Mouse (Mus musculus): ENCODE results near the gene Kdm4b.
A peak's percentile ranks its signal among the peaks of the same experiment; 100 is the strongest.

Kdm4b gene

GRCm38 (mm10) chr17:56325450-56326152, at the start of gene Kdm4b:
TSS of gene Kdm4b (plus strand) at chr17:56326062.
- peak; percentile 99 for DNase-seq (ENCODE audit: low read depth)

DNA sequence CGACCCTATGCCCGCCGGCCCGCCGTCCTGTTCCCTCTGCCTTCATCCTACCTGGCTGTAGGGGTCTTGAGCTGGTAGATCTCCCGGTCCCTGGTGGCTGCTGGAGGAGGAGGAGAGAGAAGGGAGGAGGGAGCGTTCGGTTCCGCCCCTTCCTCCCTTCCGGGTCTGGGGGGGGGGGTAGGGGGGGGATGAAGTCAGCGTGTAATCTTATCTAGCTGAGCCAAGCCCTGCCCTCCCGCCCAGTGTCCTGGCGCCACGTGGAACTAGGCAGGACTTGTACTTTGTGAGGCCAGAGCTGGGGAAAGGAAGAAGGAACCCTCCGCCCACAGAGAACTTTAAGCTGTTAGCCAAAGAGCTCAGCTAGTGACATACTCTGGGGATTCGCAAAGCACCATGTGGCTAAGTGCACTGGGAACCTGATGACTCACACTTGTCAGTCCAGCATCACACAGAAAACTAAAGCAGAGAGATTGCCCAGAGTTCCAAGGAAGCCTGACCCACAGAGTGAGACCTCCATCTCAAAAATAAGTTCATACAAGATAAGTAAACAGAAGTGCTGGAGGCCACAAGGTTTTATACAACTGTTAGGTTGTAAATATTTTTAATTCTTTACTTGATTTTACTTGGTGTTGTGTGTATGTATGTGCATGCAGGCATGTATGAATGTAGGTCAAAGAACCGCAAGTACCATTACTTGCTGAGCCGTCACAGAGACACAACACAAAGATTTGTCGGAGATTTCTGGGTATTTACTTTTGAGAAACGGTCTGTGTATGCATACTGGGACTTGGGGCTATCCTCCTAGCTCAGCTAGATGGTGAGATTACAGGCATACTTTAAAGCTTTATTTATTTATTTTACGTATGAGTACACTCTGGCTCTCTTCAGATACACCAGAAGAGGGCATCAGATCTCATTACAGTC, 49.0 kb upstream of the Kdm4b start, which contains the start of gene Ticam1:
TSS of gene Ticam1 (minus strand) at position 144 of the 924 bp plus-strand sequence.
- peak; percentile 93 for DNase-seq (ENCODE audit: low read depth)

DNA sequence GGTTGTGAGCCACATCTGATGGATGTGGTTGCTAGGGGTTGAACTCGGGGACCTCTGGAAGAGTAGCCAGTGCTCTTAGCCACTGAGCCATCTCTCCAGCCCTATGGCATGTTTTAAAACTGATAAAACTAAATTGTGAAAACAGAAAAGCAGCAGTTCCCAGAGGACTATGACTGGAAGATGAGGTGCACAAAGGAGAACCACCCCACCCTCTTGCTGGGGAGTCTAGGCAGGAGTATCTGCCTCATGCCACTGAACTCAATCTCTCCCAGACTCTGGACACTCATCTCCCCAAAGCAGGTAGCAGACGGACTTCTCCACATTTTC, 48.3 kb upstream of the Kdm4b start:
- no peak for DNase-seq (ENCODE audit: low read depth)

DNA sequence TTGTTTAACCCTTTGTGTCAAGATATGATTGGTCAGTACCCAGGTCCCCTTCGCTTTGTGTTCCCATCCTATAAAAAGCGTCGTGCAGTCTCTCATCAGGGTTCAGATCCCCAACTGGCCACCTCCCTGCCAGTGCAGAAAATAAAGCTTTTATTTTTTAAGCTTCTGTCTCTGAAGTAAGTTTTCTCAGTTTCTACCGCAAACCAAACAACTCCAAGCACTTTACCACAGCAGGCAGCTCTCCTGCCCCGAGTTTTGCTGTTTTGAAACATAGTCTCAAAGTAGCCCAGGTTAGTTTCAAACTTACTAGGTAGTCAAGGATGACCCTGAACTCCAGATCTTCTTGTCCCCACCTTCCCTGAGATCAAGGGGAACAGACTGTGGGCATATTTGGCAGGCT, 47.5 kb upstream of the Kdm4b start:
- no peak for DNase-seq (ENCODE audit: low read depth)

DNA sequence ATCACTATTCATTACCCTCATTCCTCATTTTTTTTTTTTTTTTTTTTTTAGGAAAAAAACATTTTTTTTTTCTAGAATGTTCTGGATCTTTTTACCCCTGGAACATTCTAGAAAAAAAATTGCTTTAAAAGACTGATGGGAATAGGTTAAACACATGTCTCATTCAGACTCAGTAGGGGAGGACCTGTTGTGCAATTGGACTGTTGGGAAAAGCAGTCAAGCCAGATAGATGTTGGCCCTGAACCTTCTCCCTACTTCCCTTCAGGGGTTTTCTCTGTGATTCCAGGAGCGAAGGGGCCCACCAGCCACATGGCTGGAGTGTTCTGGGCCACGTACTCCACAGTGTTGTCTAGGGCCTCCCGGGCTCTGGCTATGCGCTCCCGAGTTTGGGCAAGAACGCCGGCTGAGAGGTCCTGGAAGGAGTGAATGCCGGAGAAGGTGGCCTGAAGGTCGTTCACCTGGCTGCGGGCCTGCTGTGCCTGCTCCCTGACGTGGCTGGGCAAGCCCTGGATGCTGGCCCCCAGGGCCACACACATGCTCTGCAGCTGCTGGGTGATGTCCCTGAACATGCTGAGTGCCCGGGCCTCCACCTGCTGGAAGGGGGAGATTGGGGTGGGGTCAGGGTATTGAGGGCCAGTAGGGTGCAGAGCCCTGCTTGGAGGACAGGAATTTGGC, 46.2 kb upstream of the Kdm4b start:
- DNase-seq (ENCODE audit: low read depth) = no peak

DNA sequence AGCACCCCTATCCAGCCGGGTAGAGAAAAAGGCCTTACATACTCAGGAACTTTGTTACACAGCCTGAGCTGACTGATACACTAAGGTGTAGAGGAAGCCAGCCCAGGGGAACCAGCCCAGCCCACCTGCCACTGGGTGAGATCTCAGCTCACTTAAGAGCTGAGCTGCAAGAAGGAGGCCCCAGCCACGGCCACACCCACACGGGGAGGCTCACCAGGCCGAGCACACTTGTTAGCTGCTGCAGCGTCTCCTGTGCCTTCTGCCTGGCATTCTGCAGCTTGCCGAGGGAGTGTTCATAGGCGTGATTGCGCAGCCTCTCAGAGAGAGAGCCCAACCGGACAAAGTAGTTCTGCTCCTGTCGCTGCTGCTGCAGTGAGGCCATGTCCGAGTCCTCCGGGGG, 44.7 kb upstream of the Kdm4b start:
- DNase-seq (ENCODE audit: low read depth) = no peak

DNA sequence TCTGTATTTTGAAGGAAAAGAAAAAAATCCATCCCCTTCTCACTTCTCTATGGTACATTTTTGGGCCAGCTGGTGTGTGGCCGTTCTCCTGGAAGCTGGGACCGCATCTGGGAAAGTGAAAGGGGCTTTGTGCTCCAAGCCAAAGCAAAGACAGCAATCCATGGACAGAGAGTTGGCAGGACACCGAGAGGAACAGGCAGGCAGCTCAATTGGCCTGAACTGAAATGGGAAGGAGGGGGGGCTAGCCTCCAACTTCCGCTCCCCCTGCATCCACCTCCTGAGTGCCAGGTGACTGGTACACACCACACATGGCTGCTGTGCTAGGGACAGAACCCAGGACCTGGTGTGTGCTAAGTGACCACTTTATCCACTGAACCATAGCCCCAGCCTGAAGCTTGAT, 43.1 kb upstream of the Kdm4b start:
- no peak for DNase-seq (ENCODE audit: low read depth)

GRCm38 (mm10) chr17:56283316-56283715, 42.5 kb upstream of the Kdm4b start:
- no peak for DNase-seq (ENCODE audit: low read depth)

- DNase-seq (ENCODE audit: low read depth) = no peak
These were observed 39.9 kb upstream of the Kdm4b start for GRCm38 (mm10) chr17:56285995-56286394.

DNA sequence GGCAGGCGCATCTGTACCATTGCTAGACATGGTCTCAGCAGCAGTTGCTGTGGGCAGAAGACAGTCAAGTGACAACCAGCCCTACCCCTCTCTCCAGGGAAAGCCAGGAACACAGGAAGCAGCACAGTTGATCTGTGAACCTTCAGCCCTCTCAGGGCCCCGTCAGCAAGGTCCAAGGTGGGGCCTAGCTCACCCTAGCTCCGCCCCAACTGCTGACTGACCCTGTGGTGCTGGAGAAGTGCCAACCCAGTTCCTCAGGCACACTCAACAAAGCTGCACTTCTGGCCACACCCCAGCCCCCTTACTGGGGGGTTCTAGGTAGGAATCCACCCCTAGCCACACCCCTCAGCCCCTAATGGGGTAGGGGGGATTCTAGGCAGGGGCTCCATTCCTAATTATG, 38.0 kb upstream of the Kdm4b start:
- DNase-seq (ENCODE audit: low read depth) = no peak

GRCm38 (mm10) chr17:56288866-56289265, 37.0 kb upstream of the Kdm4b start:
- DNase-seq (ENCODE audit: low read depth) = no peak

GRCm38 (mm10) chr17:56289371-56290331, 36.2 kb upstream of the Kdm4b start:
- DNase-seq (ENCODE audit: low read depth) = peak; percentile 82

GRCm38 (mm10) chr17:56290388-56291170, 35.3 kb upstream of the Kdm4b start:
- DNase-seq (ENCODE audit: low read depth) = peak; percentile 95

DNA sequence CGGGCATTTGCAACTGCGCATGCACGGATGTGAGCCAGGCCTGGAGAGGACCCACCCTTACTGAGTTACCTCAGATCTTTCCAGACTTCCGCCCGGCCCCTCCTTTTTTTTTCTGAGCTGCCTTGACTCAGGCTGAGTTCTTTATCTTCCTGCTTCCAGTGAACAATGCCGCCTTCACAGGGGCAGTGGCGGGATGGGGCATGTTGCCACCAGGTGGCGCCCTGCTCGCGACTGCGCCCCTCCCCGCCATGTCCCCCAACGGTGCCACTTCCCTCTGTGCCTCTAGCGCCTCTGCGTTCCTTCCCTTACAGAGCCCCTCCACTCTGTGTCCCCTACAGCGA, 34.7 kb upstream of the Kdm4b start:
- DNase-seq (ENCODE audit: low read depth) = peak; percentile 94

GRCm38 (mm10) chr17:56291826-56292475, 33.9 kb upstream of the Kdm4b start:
- no peak for DNase-seq (ENCODE audit: low read depth)

- no peak for DNase-seq (ENCODE audit: low read depth)
These were observed 33.2 kb upstream of the Kdm4b start, which contains the start of gene Plin3 for GRCm38 (mm10) chr17:56292531-56293222. TSS of gene Plin3 (minus strand) at chr17:56292873.

DNA sequence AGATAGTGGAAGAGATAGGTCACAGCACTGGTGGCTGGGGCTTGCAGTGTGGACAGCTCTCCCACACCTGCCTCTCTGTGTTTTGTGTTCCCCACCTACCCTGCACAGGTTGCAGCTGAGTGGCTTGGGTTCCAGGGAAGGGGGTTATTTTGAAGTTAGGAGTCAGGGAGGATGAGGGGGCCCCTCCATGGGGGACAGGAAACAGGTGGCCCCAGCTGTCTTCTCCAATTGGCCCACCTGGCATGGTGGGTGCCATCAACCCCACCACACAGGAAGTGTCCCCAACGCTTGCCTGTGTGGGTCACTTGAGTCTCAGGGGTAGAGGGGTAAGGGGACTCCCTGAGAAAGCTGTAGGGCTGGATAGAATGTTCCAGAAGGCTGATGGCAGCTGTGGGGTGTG, 32.6 kb upstream of the Kdm4b start:
- DNase-seq (ENCODE audit: low read depth) = no peak

DNA sequence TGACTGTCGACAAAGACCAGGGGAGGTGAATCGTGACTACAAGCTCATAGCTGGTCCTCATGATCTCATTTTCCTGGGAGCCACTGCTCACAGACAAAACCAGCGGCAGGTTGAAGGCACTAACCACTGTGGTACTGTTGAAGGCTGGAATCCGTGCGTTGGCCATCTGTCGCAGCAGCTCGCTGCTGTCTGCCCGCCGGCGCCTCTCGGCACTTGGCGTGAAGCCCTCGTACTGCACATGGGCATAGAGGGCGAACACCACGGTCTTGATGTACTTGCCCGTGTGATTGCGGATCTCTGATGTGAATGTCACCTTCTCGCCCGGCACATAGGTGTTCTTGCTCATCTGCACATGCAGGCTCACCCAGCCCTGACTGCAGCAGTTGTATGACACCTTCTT, 31.6 kb upstream of the Kdm4b start:
- no peak for DNase-seq (ENCODE audit: low read depth)

DNA sequence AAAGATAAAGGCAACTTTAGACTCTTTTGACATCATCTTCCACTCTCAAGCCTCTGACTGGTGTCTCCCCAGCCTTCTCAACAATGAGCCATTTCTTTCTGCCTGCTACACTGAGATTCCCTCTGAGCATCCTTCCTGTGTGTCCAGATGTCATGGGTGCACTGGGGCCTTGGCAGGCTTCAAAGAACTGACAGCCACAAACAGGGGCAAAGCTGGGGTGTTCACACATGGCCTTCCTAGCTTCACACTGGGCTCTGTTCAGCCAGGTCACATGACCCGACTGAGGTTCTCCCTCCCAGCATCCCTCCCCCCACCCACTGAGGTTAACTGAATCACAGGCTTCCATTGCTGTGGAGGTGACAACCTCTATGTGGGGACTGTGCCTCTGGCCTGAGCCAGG, 29.7 kb upstream of the Kdm4b start:
- no peak for DNase-seq (ENCODE audit: low read depth)

DNA sequence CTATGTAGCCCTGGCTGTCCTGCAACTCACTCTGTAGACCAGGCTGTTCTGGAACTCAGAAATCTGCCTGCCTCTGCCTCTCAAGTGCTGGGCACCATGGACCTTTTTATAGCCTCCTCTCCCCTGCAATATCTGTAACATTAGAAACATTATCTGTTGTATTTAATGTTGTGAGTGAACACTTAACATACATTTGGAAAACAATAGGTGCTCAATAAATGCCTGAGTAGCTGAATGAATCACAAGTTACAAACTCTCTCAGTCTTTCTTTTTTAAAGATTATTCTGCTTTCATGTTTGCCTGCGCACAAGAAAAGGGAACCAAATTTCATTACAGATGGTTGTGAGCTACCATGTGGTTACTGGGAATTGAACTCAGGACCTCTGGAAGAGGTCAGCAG, 27.6 kb upstream of the Kdm4b start:
- DNase-seq (ENCODE audit: low read depth) = no peak

Data from induced T-regulatory cell, adult 2 months (primary cell).